Mouse (Mus musculus) midbrain, embryonic 10.5 days (tissue): ENCODE results near the gene Lrrc1. TPM values are rescaled to one million over a fixed set of nuclear protein-coding genes. Genes with fewer than 3 reads are reported as not detected.

Experiments
- DNase-seq: peaks from one replicate; pipeline ENCODE4 v3.0.0-alpha.2; 2017; ENCODE audit warnings: low spot score
- H3K27ac ChIP-seq: fragments of 300-500 bp; sonication (generic); replicated peaks from 2 replicates; pipeline ENCODE4 v1.5.1; 2016; ENCODE audit warnings: mild to moderate bottlenecking
- H3K27me3 ChIP-seq: fragments of 300-500 bp; sonication (generic); 2 replicates; pipeline ENCODE4 v1.6.1; 2016; ENCODE audit warnings: low read depth, mild to moderate bottlenecking; ENCODE audit not compliant: poor library complexity, severe bottlenecking
- H3K36me3 ChIP-seq: fragments of 300-500 bp; sonication (generic); 2 replicates; pipeline ENCODE4 v1.6.1; 2016; ENCODE audit warnings: mild to moderate bottlenecking, moderate library complexity
- H3K4me1 ChIP-seq: fragments of 300-500 bp; sonication (generic); 2 replicates; pipeline ENCODE4 v1.6.1; 2016
- H3K4me3 ChIP-seq: fragments of 300-500 bp; sonication (generic); 2 replicates; pipeline ENCODE4 v1.5.1; 2016; ENCODE audit warnings: mild to moderate bottlenecking, moderate library complexity
- H3K9me3 ChIP-seq: fragments of 300-500 bp; sonication (generic); replicated peaks from 2 replicates; pipeline ENCODE4 v1.6.1; 2016; ENCODE audit warnings: mild to moderate bottlenecking
- WGBS: fragments of 180-500 bp; shearing (Covaris S2); methylation state at CpG from one replicate; pipeline ENCODE4 v1.1.7; 2016; 5-methylcytosine and 5-hydroxymethylcytosine counted together
- polyA plus RNA-seq: library from polyadenylated mRNA; unstranded; fragments of >200 nt; fragmentation: Nextera tagmentation; extraction: Ambion mirVana; gene quantifications from 2 replicates; pipeline ENCODE4 v1.2.1, GENCODE M21; 2016

Lrrc1 gene
- polyA plus RNA-seq, 1 experiment from 2014 or later: 5.8 TPM

DNA sequence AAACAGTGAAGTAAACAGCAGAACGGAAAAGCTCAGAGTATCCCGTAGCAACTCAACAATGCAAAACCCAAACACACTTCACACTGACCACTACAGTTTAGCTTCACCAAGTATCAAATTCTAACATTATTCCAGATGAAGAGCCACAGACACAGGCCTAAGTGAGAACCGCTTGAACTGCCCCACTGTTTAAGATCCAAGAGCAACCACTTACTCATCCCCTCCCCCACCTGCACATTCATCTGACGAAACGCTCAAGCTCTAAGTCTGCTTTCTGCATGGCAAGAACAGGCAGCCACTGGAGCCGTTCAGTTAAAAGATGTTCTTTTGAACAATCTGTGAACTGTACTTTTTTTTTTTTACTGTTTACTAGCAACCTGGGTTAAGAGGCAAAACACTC is 32.5 kb downstream of the Lrrc1 start:
- no peaks in the 10 kb centered on the region for H3K36me3 ChIP-seq
- H3K4me1 ChIP-seq: peaks cover 23% of the 10 kb centered on the region
- H3K9me3 ChIP-seq: no peaks in the 10 kb centered on the region
- no peak overlapping the region for H3K4me3 ChIP-seq
- no peak overlapping the region for H3K27ac ChIP-seq
- peaks cover under 1% of the 10 kb centered on the region; the same call in 1 of the 2 replicates for H3K27me3 ChIP-seq
- WGBS: 57% methylated on average over 6 of the region's 6 CpGs
- no peak for DNase-seq

DNA sequence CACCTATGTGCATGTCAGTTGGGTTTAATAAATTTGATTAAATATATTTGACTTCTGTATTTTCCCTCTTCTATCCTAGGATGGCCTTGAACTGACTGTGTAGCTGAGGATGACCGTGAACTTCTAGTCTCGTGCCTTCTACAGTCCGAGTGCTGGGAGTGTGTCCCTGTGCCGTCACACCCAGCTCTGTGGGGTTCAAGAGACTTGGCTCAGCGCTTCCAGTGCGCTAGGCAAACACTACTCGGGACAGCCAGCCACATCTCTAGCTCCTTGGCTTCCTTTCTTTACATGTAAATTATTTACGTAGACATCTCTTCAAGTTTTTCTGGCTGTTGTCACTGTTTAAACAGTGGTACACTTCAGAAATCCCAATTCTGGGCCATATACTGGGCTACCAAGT is 34.1 kb downstream of the Lrrc1 start:
- Histone ChIP-seq H3K27ac (no peak overlapping the region), H3K4me3 (no peak overlapping the region), H3K36me3 (no peaks in the 10 kb centered on the region), H3K27me3 (peaks cover 10% of the 10 kb centered on the region; the same call in 1 of the 2 replicates), H3K4me1 (peaks cover 23% of the 10 kb centered on the region), H3K9me3 (no peaks in the 10 kb centered on the region)
- 81% methylated on average over 8 of the region's 8 CpGs for WGBS
- DNase-seq: no peak

DNA sequence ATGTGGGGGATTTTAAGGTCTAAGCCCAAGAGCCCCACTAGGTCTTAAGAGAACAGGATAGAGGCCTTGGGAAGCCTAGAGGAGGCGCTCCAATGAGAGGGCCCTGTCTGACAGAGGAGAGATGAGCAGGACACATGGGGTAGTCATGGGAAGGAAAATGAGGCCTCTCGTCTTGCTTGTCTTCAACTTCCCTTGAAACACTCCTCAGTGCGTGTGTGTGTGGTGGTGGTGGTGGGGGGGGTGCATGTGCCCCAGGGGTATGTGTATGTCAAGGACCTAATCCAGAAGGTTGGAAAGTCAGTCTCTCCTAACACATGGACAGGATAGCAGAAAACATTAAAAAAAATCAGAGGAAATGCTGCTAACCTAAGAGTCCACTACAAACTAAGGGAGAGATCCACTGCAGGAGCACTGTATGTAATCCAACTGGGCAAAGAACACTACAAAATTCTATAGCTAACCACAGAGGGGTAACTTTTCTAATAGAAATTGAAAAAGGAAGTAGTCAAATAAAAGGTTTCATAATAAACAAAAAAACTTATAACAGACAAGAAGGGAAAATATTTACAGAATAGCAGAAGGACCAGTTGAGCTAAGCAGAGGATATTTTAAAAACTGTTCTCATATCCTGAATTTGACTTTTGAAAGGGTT is 36.8 kb downstream of the Lrrc1 start:
- no peak for DNase-seq
- Histone ChIP-seq H3K27ac (no peak overlapping the region), H3K4me3 (no peak overlapping the region), H3K4me1 (peaks cover 27% of the 10 kb centered on the region), H3K9me3 (no peaks in the 10 kb centered on the region), H3K27me3 (peaks cover 30% of the 10 kb centered on the region), H3K36me3 (no peaks in the 10 kb centered on the region)
- WGBS: 89% methylated on average over 3 of the region's 3 CpGs

DNA sequence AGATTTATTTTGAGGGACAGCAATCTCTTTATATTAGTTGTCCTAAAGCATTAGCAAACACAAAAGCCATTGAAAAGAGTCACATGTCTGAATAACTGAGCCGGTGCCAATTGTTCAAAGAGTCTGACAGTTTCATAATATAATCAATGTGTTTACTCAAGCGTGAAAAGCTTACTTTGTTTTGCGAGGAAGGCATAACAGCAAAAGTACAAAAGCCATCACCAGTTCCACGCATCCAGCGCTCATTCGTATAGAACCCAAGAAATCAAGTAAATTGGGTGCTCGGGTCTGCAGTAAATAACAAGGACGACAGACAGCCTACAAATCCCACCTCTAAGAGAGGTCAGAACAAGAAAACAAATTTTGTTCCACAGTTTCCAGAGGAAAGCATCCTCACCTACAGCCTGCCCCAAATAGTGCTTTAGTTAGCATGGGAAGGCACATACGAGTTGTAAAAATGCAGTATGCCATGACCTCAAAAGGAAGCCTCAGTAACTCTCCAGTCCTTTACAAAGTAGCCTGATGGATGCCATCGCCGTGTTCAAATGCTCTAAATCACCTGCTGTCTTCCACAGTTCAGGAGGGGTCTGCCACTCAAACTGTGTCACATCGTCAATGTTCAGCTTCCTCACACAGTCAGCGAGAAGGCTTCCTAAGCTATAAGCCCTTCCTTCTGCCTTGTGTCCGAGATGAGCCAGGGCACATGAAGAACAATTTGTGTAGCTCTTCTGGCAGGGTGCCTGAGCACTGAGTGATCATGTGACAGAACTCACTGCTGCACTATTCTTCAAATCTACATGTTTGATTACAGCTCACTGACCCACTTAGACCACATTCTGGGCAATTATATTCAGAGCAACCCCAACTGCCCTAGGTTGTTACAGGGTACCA is 41.9 kb downstream of the Lrrc1 start:
- Histone ChIP-seq H3K27me3 (peaks cover 67% of the 10 kb centered on the region), H3K4me3 (peak overlapping the region; percentile 26), H3K4me1 (peaks cover 50% of the 10 kb centered on the region), H3K9me3 (no peaks in the 10 kb centered on the region), H3K36me3 (no peaks in the 10 kb centered on the region), H3K27ac (peak overlapping the region; percentile 63; the same call in 1 of the 2 replicates)
- WGBS: 22% methylated on average over 14 of the region's 14 CpGs
- peak; percentile 41 for DNase-seq

DNA sequence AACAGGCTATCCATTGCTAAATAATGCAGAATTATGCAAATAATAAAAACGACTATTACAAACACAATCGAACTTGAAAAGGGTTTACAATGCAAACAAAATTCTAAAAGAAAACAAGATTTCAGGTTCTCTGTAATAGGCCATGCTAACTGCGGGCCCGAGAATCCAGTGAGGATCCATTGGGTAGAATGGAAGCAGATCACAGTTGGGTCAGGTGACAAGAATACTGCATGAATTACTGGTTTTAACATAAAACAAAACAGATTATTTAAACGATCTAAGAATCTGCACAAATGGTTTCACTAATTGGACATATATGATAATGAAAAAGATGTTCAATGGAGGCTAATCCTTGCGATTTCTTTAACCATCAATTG is 42.5 kb downstream of the Lrrc1 start:
- DNase-seq: no peak
- H3K9me3 ChIP-seq: no peaks in the 10 kb centered on the region
- WGBS: 40% methylated on average over 6 of the region's 6 CpGs
- H3K4me3 ChIP-seq: peak overlapping the region; percentile 26; the same call in 1 of the 2 replicates
- no peaks in the 10 kb centered on the region for H3K36me3 ChIP-seq
- H3K27ac ChIP-seq: no peak overlapping the region
- peaks cover 57% of the 10 kb centered on the region for H3K4me1 ChIP-seq
- peaks cover 72% of the 10 kb centered on the region for H3K27me3 ChIP-seq

DNA sequence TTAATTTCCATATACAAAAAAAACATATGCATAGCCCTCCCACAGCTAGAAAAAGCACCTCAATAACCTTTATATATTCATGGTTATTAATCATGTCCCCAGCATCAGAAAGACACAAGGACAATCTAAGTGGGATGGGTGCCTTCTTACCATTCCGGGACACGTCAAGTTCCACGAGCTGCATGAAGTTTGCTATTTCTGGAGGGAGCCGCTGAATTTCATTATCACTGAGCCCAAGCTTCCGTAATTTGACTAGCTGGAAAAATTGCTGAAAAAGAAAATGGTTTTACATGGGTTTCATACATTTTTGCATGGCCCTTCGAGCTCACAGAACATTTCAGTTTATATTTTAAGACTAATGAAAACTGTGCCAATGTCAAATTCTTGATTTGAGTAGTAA is 45.6 kb downstream of the Lrrc1 start:
- DNase-seq: no peak
- H3K4me1 ChIP-seq: peaks cover 69% of the 10 kb centered on the region

DNA sequence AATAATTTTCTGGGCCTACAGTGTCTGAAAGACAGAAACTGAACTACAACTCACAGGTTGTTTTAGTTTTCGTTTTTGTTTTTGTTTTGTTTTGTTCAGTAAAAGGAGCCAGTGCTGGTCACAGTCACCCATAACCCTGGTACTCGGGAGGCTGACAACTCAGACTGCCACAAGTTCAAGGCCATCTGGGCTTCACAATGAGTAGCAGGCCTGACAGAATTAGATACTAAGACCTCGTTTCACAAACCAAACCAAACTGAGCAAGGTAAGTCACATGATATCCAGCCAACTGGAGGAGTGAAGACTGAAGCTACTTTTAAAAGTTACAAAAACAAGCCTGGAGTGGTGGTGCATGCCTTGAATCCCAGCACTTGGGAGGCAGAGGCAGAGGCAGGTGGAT is 46.3 kb downstream of the Lrrc1 start:
- Histone ChIP-seq H3K36me3 (no peaks in the 10 kb centered on the region), H3K27ac (no peak overlapping the region), H3K4me3 (no peak overlapping the region), H3K4me1 (peaks cover 66% of the 10 kb centered on the region), H3K27me3 (peaks cover 71% of the 10 kb centered on the region), H3K9me3 (no peaks in the 10 kb centered on the region)
- 77% methylated on average over 3 of the region's 3 CpGs for WGBS
- DNase-seq: no peak

More for the DNA sequence above, 45.6 kb downstream of the Lrrc1 start:
- Histone ChIP-seq H3K4me3 (no peak overlapping the region), H3K36me3 (no peaks in the 10 kb centered on the region), H3K9me3 (no peaks in the 10 kb centered on the region), H3K27ac (no peak overlapping the region), H3K27me3 (peaks cover 72% of the 10 kb centered on the region)
- WGBS: 89% methylated on average over 6 of the region's 6 CpGs

DNA sequence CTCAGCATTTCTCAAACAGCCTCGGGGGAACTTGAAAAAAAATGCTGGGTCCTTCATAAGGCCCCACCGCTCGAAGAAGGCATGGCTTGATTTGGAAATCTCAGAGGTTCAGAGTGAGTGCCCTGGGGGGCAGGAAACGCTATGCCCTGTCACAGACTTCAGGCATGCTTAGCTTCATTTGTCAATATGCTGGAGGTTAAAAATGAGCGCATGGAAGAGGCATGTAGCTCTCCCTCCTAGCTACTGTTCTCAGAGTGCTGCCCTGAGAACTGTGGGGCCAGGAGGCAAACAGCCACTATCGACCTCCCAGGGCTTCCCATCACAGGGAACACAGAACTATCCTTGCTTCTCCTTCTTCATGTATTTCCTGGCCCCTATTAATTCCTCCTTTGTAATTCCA is 47.5 kb downstream of the Lrrc1 start:
- H3K27me3 ChIP-seq: peaks cover 71% of the 10 kb centered on the region
- 75% methylated on average over 6 of the region's 6 CpGs for WGBS
- H3K4me1 ChIP-seq: peaks cover 54% of the 10 kb centered on the region
- no peaks in the 10 kb centered on the region for H3K9me3 ChIP-seq
- no peaks in the 10 kb centered on the region for H3K36me3 ChIP-seq
- H3K4me3 ChIP-seq: 0 out of 2 replicates have a peak overlapping the region, but pooled peaks have one; percentile 6
- no peak for DNase-seq
- peak overlapping the region; percentile 55; the same call in 1 of the 2 replicates for H3K27ac ChIP-seq

DNA sequence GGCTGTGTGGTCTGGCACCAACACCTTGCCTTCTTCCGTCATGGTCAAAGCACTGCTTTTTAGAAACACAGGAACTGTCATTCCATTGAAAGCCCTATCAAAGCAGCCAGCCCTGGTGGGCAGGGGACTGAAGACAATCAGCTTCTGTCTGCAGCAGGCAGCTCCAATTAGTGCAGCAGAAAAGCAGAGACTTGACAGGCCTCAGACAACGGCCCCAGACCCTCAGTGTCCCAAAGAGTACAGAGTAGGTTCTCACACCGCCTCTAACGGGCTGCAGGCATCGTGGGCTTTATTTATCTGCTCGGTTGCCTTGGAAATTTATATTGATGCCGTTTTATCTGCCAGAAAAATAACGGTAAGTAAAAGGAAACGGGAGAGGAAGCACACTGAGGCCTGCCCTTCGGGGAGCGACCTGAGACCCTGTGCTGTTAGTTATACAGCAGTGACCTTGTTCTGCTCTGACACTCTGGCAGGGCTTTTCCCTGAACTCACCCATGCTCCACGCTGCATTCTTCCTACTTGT is 48.1 kb downstream of the Lrrc1 start:
- WGBS: 58% methylated on average over 12 of the region's 12 CpGs
- peaks cover 48% of the 10 kb centered on the region for H3K4me1 ChIP-seq
- peak; percentile 40 for DNase-seq
- H3K9me3 ChIP-seq: no peaks in the 10 kb centered on the region
- peaks cover 70% of the 10 kb centered on the region for H3K27me3 ChIP-seq
- H3K4me3 ChIP-seq: peak overlapping the region; percentile 6; the same call in 1 of the 2 replicates
- no peaks in the 10 kb centered on the region for H3K36me3 ChIP-seq
- H3K27ac ChIP-seq: peak overlapping the region; percentile 55; the same call in 1 of the 2 replicates

DNA sequence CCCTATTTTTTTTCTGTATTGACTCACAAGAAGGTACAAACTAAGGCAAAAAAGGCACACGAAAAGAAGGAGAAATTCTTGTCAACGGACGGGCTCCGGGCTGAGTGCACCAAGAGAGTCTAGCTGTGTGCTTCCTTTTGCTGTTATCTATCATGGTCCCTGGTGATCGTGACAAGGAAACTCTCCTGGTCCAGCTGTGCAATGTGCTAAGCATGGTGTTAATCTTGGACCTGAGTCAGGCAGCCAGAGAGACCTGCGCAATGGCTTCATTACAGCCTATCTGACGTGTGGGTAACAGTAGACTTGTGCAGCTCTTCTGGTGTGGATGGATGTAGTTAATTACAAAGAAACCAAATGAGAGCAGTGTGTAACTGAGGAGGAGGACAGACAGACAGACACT is 50.4 kb downstream of the Lrrc1 start:
- H3K36me3 ChIP-seq: no peaks in the 10 kb centered on the region
- H3K4me3 ChIP-seq: no peak overlapping the region
- DNase-seq: no peak
- no peak overlapping the region for H3K27ac ChIP-seq
- 93% methylated on average over 7 of the region's 7 CpGs for WGBS
- peaks cover 31% of the 10 kb centered on the region for H3K4me1 ChIP-seq
- peaks cover 48% of the 10 kb centered on the region for H3K27me3 ChIP-seq
- H3K9me3 ChIP-seq: no peaks in the 10 kb centered on the region

DNA sequence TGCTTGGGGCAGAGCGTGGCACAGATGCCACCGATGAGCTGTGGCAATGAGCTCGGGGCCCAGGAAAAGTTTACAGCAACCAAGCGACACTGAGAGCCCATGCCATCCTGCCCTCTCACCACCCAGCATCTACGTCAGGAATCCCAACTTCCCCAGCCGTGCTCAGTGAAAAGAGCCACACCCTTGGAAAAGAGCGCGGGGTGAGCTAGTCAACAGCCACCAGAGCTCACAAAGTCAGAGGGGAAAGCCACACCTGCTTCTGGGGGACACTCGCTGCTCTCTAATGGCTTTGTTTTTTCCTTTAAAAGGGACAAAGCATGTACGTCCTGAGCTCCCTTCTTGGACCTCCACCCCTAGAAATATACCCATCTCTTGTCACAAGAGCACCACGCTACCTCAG is 56.1 kb downstream of the Lrrc1 start:
- no peaks in the 10 kb centered on the region for H3K36me3 ChIP-seq
- no peak for DNase-seq
- peaks cover under 1% of the 10 kb centered on the region; the same call in 1 of the 2 replicates for H3K27me3 ChIP-seq
- H3K9me3 ChIP-seq: no peaks in the 10 kb centered on the region
- no peak overlapping the region for H3K4me3 ChIP-seq
- H3K27ac ChIP-seq: no peak overlapping the region
- 93% methylated on average over 11 of the region's 11 CpGs for WGBS
- H3K4me1 ChIP-seq: 0 out of 2 replicates have a peak, but pooled peaks cover 6% of the 10 kb centered on the region

DNA sequence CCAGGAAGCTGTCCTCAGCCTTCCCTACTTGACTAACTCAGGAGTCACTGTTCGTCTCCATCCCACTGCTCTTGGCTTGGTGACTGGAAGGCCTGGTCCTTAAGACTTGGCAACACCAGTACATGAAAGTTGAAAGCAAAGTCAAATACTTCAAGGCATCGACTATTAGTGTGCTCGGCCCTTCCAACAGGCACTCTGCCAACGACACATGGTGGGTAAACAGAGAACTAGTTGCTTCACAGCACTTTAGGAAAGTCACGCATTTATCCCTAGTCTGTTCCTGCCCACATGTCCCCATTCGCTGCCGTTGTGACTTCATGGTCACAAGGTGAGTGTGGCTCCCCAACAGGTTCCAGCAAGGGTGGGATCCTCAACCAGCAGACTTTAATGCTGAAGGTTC is 57.2 kb downstream of the Lrrc1 start:
- Histone ChIP-seq H3K4me3 (no peak overlapping the region), H3K4me1 (peaks cover 6% of the 10 kb centered on the region), H3K36me3 (no peaks in the 10 kb centered on the region), H3K27ac (no peak overlapping the region), H3K27me3 (no peaks in the 10 kb centered on the region), H3K9me3 (no peaks in the 10 kb centered on the region)
- DNase-seq: no peak
- WGBS: 94% methylated on average over 7 of the region's 7 CpGs

DNA sequence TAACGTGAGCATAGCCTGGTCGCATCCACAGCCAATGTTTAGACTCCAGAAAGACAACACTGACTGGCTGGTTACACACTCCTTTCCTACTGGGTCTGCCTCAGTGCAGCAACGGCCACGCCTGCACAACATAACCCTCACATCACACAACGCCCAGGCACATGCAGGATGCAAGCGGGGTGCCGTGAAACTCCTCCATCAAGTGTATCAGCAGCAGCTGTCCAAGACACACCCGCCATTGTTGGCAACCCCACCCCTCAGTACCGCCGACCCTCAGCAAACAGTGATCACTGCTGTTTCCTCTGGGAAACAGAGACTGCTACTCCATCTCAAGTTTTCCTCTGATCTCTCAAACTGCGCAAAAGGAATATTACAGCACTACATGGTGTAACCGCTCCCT is 58.8 kb downstream of the Lrrc1 start:
- DNase-seq: no peak
- Histone ChIP-seq H3K36me3 (no peaks in the 10 kb centered on the region), H3K27ac (no peak overlapping the region), H3K9me3 (no peaks in the 10 kb centered on the region), H3K27me3 (no peaks in the 10 kb centered on the region), H3K4me1 (peaks cover 18% of the 10 kb centered on the region), H3K4me3 (no peak overlapping the region)
- WGBS: 89% methylated on average over 12 of the region's 12 CpGs
